Mouse (Mus musculus) forebrain, embryonic 15.5 days (tissue): Measurements from ENCODE around the gene Upf3b. TPM values are rescaled to one million over a fixed set of nuclear protein-coding genes. Genes with fewer than 3 reads are reported as not detected.
"Not testable (repeated sequence)": the region's sequence is repeated elsewhere in the genome, so short reads cannot be mapped to it uniquely, and the experiment has no call there.

Experiments
- ATAC-seq: fragments of 200-750 bp; cut with Nextera tagmentation; replicated peaks from 2 replicates; pipeline ENCODE4 v1.8.0; 2017; ENCODE audit warnings: mild to moderate bottlenecking, moderate TSS enrichment, moderate library complexity
- H3K27ac ChIP-seq: fragments of 300-500 bp; sonication (generic); replicated peaks from 2 replicates; pipeline ENCODE4 v1.5.1; 2015; ENCODE audit warnings: mild to moderate bottlenecking, inconsistent platforms
- H3K27me3 ChIP-seq: fragments of 300-500 bp; sonication (generic); 2 replicates; pipeline ENCODE4 v1.6.1; 2015; ENCODE audit warnings: inconsistent platforms
- H3K36me3 ChIP-seq: fragments of 300-500 bp; sonication (generic); 2 replicates; pipeline ENCODE4 v1.6.1; 2015; ENCODE audit warnings: mild to moderate bottlenecking, inconsistent platforms
- H3K4me1 ChIP-seq: fragments of 300-500 bp; sonication (generic); 2 replicates; pipeline ENCODE4 v1.6.1; 2015; ENCODE audit warnings: inconsistent platforms
- H3K4me2 ChIP-seq: fragments of 300-500 bp; sonication (generic); replicated peaks from 2 replicates; pipeline ENCODE4 v1.6.1; 2015; ENCODE audit warnings: mild to moderate bottlenecking, inconsistent platforms
- H3K4me3 ChIP-seq: fragments of 300-500 bp; sonication (generic); 2 replicates; pipeline ENCODE4 v1.5.1; 2015; ENCODE audit warnings: mild to moderate bottlenecking, inconsistent platforms
- H3K9ac ChIP-seq: fragments of 300-500 bp; sonication (generic); replicated peaks from 2 replicates; pipeline ENCODE4 v1.6.1; 2015; ENCODE audit warnings: mild to moderate bottlenecking, inconsistent platforms
- H3K9me3 ChIP-seq: fragments of 300-500 bp; sonication (generic); 2 replicates; pipeline ENCODE4 v1.6.1; 2016; ENCODE audit warnings: inconsistent platforms
- WGBS: fragments of 180-500 bp; shearing (Covaris S2); methylation state at CpG from one replicate; pipeline ENCODE4 v1.1.7; 2015; ENCODE audit warnings: mixed read lengths; 5-methylcytosine and 5-hydroxymethylcytosine counted together
- polyA plus RNA-seq: library from polyadenylated mRNA; unstranded; fragments of >200 nt; fragmentation: Nextera tagmentation; extraction: Ambion mirVana; gene quantifications from 2 replicates; pipeline ENCODE4 v1.2.1, GENCODE M21; 2015

The Upf3b gene
- 27.2 and 30.3 TPM in 2 replicates for polyA plus RNA-seq

GRCm38 (mm10) chrX:37110193-37110880, at the start of gene Upf3b:
Upf3b (minus strand) TSS chrX:37110322.
- 19% methylated on average over 30 of the region's 30 CpGs for whole genome bisulfite sequencing
- H3K9ac ChIP-seq = peak within 1 kb of the TSS; percentile 71
- H3K4me3 ChIP-seq = peak within 1 kb of the TSS; percentile 61
- peak within 1 kb of the TSS; percentile 60 for H3K4me2 ChIP-seq
- H3K36me3 ChIP-seq = no peaks in the 10 kb centered on the region
- no peaks in the 10 kb centered on the region for H3K9me3 ChIP-seq
- no peaks in the 10 kb centered on the region for H3K27me3 ChIP-seq
- peaks cover 9% of the 10 kb centered on the region; the same call in 1 of the 2 replicates for H3K4me1 ChIP-seq
- ATAC-seq = peak; percentile 99
- peak within 1 kb of the TSS; percentile 88 for H3K27ac ChIP-seq

GRCm38 (mm10) chrX:37157839-37158238, 47.7 kb upstream of the Upf3b start:
- ATAC-seq = no peak
- 61% methylated on average over 4 of the region's 4 CpGs for WGBS
- no peaks in the 10 kb centered on the region for H3K36me3 ChIP-seq
- H3K4me2 ChIP-seq = no peak overlapping the region
- no peak overlapping the region for H3K4me3 ChIP-seq
- H3K4me1 ChIP-seq = no peaks in the 10 kb centered on the region
- H3K9ac ChIP-seq = no peak overlapping the region
- H3K27ac ChIP-seq = no peak overlapping the region
- no peaks in the 10 kb centered on the region for H3K9me3 ChIP-seq
- no peaks in the 10 kb centered on the region for H3K27me3 ChIP-seq

- H3K4me3 ChIP-seq = no peak overlapping the region
- no peaks in the 10 kb centered on the region for H3K9me3 ChIP-seq
- no peaks in the 10 kb centered on the region for H3K4me1 ChIP-seq
- H3K27ac ChIP-seq = no peak overlapping the region
- ATAC-seq = no peak
- H3K27me3 ChIP-seq = no peaks in the 10 kb centered on the region
- whole genome bisulfite sequencing = 88% methylated on average over 2 of the region's 2 CpGs
- no peak overlapping the region for H3K4me2 ChIP-seq
- H3K9ac ChIP-seq = no peak overlapping the region
- H3K36me3 ChIP-seq = peaks cover 19% of the 10 kb centered on the region; the same call in 1 of the 2 replicates
Observed at GRCm38 (mm10) chrX:37144954-37145353, 34.8 kb upstream of the Upf3b start.

- not testable (repeated sequence) for H3K9me3 ChIP-seq, ATAC-seq, H3K27ac ChIP-seq, H3K4me1 ChIP-seq, H3K9ac ChIP-seq, H3K4me2 ChIP-seq, H3K4me3 ChIP-seq, H3K27me3 ChIP-seq
- H3K36me3 ChIP-seq = peaks cover 19% of the 10 kb centered on the region; the same call in 1 of the 2 replicates
- WGBS = 53% methylated on average over 2 of the region's 4 CpGs
Observed at GRCm38 (mm10) chrX:37144498-37144897, 34.4 kb upstream of the Upf3b start.

- Histone ChIP-seq H3K36me3 (peaks cover 20% of the 10 kb centered on the region; the same call in 1 of the 2 replicates), H3K27me3 (no peaks in the 10 kb centered on the region), H3K9ac (no peak overlapping the region), H3K4me2 (no peak overlapping the region), H3K9me3 (no peaks in the 10 kb centered on the region), H3K4me1 (no peaks in the 10 kb centered on the region), H3K4me3 (no peak overlapping the region), H3K27ac (no peak overlapping the region)
- ATAC-seq = no peak
- 91% methylated on average over 3 of the region's 3 CpGs for WGBS
Observed at GRCm38 (mm10) chrX:37141732-37142131, 31.6 kb upstream of the Upf3b start.

GRCm38 (mm10) chrX:37126671-37127358, 16.7 kb upstream of the Upf3b start, which contains the start of gene Nkap:
Nkap (plus strand) TSS chrX:37126795.
- no peaks in the 10 kb centered on the region for H3K27me3 ChIP-seq
- H3K27ac ChIP-seq = peak within 1 kb of the TSS; percentile 72
- H3K4me2 ChIP-seq = peak within 1 kb of the TSS; percentile 50
- H3K4me3 ChIP-seq = peak within 1 kb of the TSS; percentile 72
- peak within 1 kb of the TSS; percentile 76 for H3K9ac ChIP-seq
- ATAC-seq = peak; percentile 93
- peaks cover 13% of the 10 kb centered on the region for H3K4me1 ChIP-seq
- 20% methylated on average over 58 of the region's 58 CpGs for WGBS
- peaks cover 3% of the 10 kb centered on the region; the same call in 1 of the 2 replicates for H3K36me3 ChIP-seq
- H3K9me3 ChIP-seq = no peaks in the 10 kb centered on the region

GRCm38 (mm10) chrX:37125511-37125910, 15.4 kb upstream of the Upf3b start:
- no peak overlapping the region for H3K27ac ChIP-seq
- H3K4me1 ChIP-seq = peaks cover 13% of the 10 kb centered on the region
- no peaks in the 10 kb centered on the region for H3K36me3 ChIP-seq
- no peaks in the 10 kb centered on the region for H3K27me3 ChIP-seq
- no peak overlapping the region for H3K9ac ChIP-seq
- WGBS = 92% methylated on average over 7 of the region's 7 CpGs
- no peak overlapping the region for H3K4me3 ChIP-seq
- ATAC-seq = no peak
- H3K9me3 ChIP-seq = no peaks in the 10 kb centered on the region
- H3K4me2 ChIP-seq = no peak overlapping the region

GRCm38 (mm10) chrX:37120212-37120611, 10.1 kb upstream of the Upf3b start:
- no peaks in the 10 kb centered on the region for H3K36me3 ChIP-seq
- 75% methylated on average over 5 of the region's 5 CpGs for WGBS
- no peaks in the 10 kb centered on the region for H3K4me1 ChIP-seq
- no peaks in the 10 kb centered on the region for H3K9me3 ChIP-seq
- no peak overlapping the region for H3K4me2 ChIP-seq
- H3K27me3 ChIP-seq = no peaks in the 10 kb centered on the region
- ATAC-seq = no peak
- no peak overlapping the region for H3K27ac ChIP-seq
- no peak overlapping the region for H3K4me3 ChIP-seq
- H3K9ac ChIP-seq = no peak overlapping the region

GRCm38 (mm10) chrX:37119585-37119984, 9.5 kb upstream of the Upf3b start:
- H3K36me3 ChIP-seq = no peaks in the 10 kb centered on the region
- WGBS = 64% methylated on average over 3 of the region's 3 CpGs
- no peak overlapping the region for H3K4me2 ChIP-seq
- no peaks in the 10 kb centered on the region for H3K27me3 ChIP-seq
- H3K9ac ChIP-seq = no peak overlapping the region
- no peak for ATAC-seq
- H3K4me3 ChIP-seq = no peak overlapping the region
- H3K27ac ChIP-seq = no peak overlapping the region
- H3K4me1 ChIP-seq = no peaks in the 10 kb centered on the region
- no peaks in the 10 kb centered on the region for H3K9me3 ChIP-seq

- no peaks in the 10 kb centered on the region for H3K27me3 ChIP-seq
- no peak overlapping the region for H3K27ac ChIP-seq
- no peaks in the 10 kb centered on the region for H3K9me3 ChIP-seq
- ATAC-seq = no peak
- H3K4me1 ChIP-seq = no peaks in the 10 kb centered on the region
- H3K4me3 ChIP-seq = no peak overlapping the region
- H3K4me2 ChIP-seq = no peak overlapping the region
- no peak overlapping the region for H3K9ac ChIP-seq
- H3K36me3 ChIP-seq = no peaks in the 10 kb centered on the region
- no CpG with 5 or more reads among the region's 5 CpGs for WGBS
Observed at GRCm38 (mm10) chrX:37117085-37117484, 7.0 kb upstream of the Upf3b start.

GRCm38 (mm10) chrX:37110881-37111193, 715 bp upstream of the Upf3b start:
- Histone ChIP-seq H3K9me3 (no peaks in the 10 kb centered on the region), H3K4me2 (no peak overlapping the region), H3K27ac (no peak overlapping the region), H3K36me3 (no peaks in the 10 kb centered on the region), H3K4me1 (peaks cover 9% of the 10 kb centered on the region; the same call in 1 of the 2 replicates), H3K4me3 (no peak overlapping the region), H3K9ac (no peak overlapping the region), H3K27me3 (no peaks in the 10 kb centered on the region)
- WGBS = 79% methylated on average over 4 of the region's 4 CpGs
- no peak for ATAC-seq

GRCm38 (mm10) chrX:37109526-37110192, 463 bp downstream of the Upf3b start:
- H3K36me3 ChIP-seq = no peaks in the 10 kb centered on the region
- peak overlapping the region; percentile 60 for H3K4me2 ChIP-seq
- H3K9me3 ChIP-seq = no peaks in the 10 kb centered on the region
- peak overlapping the region; percentile 61 for H3K4me3 ChIP-seq
- peak; percentile 83 for ATAC-seq
- H3K9ac ChIP-seq = peak overlapping the region; percentile 71
- H3K27me3 ChIP-seq = no peaks in the 10 kb centered on the region
- H3K4me1 ChIP-seq = peaks cover 9% of the 10 kb centered on the region; the same call in 1 of the 2 replicates
- 17% methylated on average over 27 of the region's 27 CpGs for WGBS
- peak overlapping the region; percentile 88 for H3K27ac ChIP-seq
